ENCODE assay signal across 20 mouse cellular contexts in genomic region chr12:50646857-50647256, GRCm38 (mm10). TPM values are rescaled to one million over a fixed set of nuclear protein-coding genes. Genes with fewer than 3 reads are reported as not detected.
A peak's percentile ranks its signal among the peaks of the same experiment; 100 is the strongest.
DNase-seq lines count a peak whose midpoint lies in the region; ATAC-seq and TF ChIP-seq lines count a peak whose summit lies in the region.
"Had no signal": no experiment of that assay in that cellular context is flagged by ENCODE, and none has a peak within 500 bp of the region (broad histone marks: within the 10 kb centered on the region; RNA-seq: fewer than 3 reads in every experiment).

No protein-coding gene starts in this region.

- no peak for TF ChIP-seq EP300 in liver, postnatal 0 days (IDR thresholded peaks at IDR 0.05; ENCODE audit: low read depth)

- no peak overlapping the region for H3K27ac ChIP-seq in heart, embryonic 11.5 days (ENCODE audit: low read depth, low read length)
- H3K27ac ChIP-seq in liver, postnatal 0 days (ENCODE audit: low read depth) = no peak overlapping the region
- H3K27ac ChIP-seq in forebrain, embryonic 15.5 days (replicated peaks) = no peak overlapping the region
- no peak overlapping the region for H3K27ac ChIP-seq in limb, embryonic 13.5 days
- no peak overlapping the region for H3K27ac ChIP-seq in gastrocnemius, adult 2 months

- no peak for ATAC-seq in heart, embryonic 11.5 days (replicated peaks; ENCODE audit: insufficient number of reproducible peaks, low FRiP score, low TSS enrichment)
- ATAC-seq in liver, postnatal 0 days = no peak
- no peak for ATAC-seq in forebrain, embryonic 15.5 days (replicated peaks)
- no peak for ATAC-seq in limb, embryonic 13.5 days (ENCODE audit: low FRiP score, low read depth)
- ATAC-seq: intestine, postnatal 0 days had no signal

- no peak overlapping the region for H3K9ac ChIP-seq in heart, embryonic 11.5 days (ENCODE audit: low read depth, low read length)
- no peak overlapping the region for H3K9ac ChIP-seq in liver, postnatal 0 days (replicated peaks)
- no peak overlapping the region for H3K9ac ChIP-seq in forebrain, embryonic 15.5 days (replicated peaks)
- H3K9ac ChIP-seq in limb, embryonic 13.5 days = no peak overlapping the region
- H3K9ac ChIP-seq: heart, embryonic 12.5 days had no signal

- peaks cover 11% of the 10 kb centered on the region for H3K4me1 ChIP-seq in heart, embryonic 11.5 days (ENCODE audit: control insufficient read depth, insufficient read depth, low read length)
- no peaks in the 10 kb centered on the region for H3K4me1 ChIP-seq in liver, postnatal 0 days (ENCODE audit: insufficient read depth)
- peaks cover 21% of the 10 kb centered on the region for H3K4me1 ChIP-seq in forebrain, embryonic 15.5 days
- peaks cover 10% of the 10 kb centered on the region; the same call in 1 of the 2 replicates for H3K4me1 ChIP-seq in limb, embryonic 13.5 days

- no peaks in the 10 kb centered on the region for H3K9me3 ChIP-seq in heart, embryonic 11.5 days (replicated peaks; ENCODE audit: control insufficient read depth, low read length)
- no peaks in the 10 kb centered on the region for H3K9me3 ChIP-seq in liver, postnatal 0 days (ENCODE audit: low read length)
- H3K9me3 ChIP-seq in forebrain, embryonic 15.5 days = no peaks in the 10 kb centered on the region
- no peaks in the 10 kb centered on the region for H3K9me3 ChIP-seq in limb, embryonic 13.5 days
- H3K9me3 ChIP-seq: heart, embryonic 12.5 days had no signal

- H3K36me3 ChIP-seq in heart, embryonic 11.5 days (ENCODE audit: control insufficient read depth, insufficient read depth, low read length) = no peaks in the 10 kb centered on the region
- H3K36me3 ChIP-seq in liver, postnatal 0 days (replicated peaks; ENCODE audit: insufficient read depth, low read length) = no peaks in the 10 kb centered on the region
- no peaks in the 10 kb centered on the region for H3K36me3 ChIP-seq in forebrain, embryonic 15.5 days
- no peaks in the 10 kb centered on the region for H3K36me3 ChIP-seq in limb, embryonic 13.5 days
- H3K36me3 ChIP-seq: G1E; heart, embryonic 12.5 days had no signal

- WGBS in heart, embryonic 11.5 days (ENCODE audit: insufficient replicate concordance) = 67% methylated on average over 4 of the region's 4 CpGs
- 72% methylated on average over 4 of the region's 4 CpGs for WGBS in liver, postnatal 0 days (ENCODE audit: insufficient replicate concordance)
- WGBS in forebrain, embryonic 15.5 days = 83% methylated on average over 4 of the region's 4 CpGs
- 91% methylated on average over 4 of the region's 4 CpGs for WGBS in limb, embryonic 13.5 days

- peak overlapping the region; percentile 94 for H3K4me2 ChIP-seq in heart, embryonic 11.5 days
- no peak overlapping the region for H3K4me2 ChIP-seq in liver, postnatal 0 days (ENCODE audit: low read depth, low read length)
- 0 out of 2 replicates have a peak overlapping the region, but pooled peaks have one; percentile 96 for H3K4me2 ChIP-seq in forebrain, embryonic 15.5 days (replicated peaks)
- H3K4me2 ChIP-seq in limb, embryonic 13.5 days (replicated peaks) = peak overlapping the region; percentile 90

- no peaks in the 10 kb centered on the region for H3K27me3 ChIP-seq in heart, embryonic 11.5 days (ENCODE audit: control insufficient read depth, insufficient read depth, low read length)
- peaks cover 24% of the 10 kb centered on the region for H3K27me3 ChIP-seq in liver, postnatal 0 days (ENCODE audit: insufficient read depth, low read length)
- H3K27me3 ChIP-seq in forebrain, embryonic 15.5 days = no peaks in the 10 kb centered on the region
- H3K27me3 ChIP-seq in limb, embryonic 13.5 days = peaks cover 9% of the 10 kb centered on the region
- H3K27me3 ChIP-seq: CH12.LX; heart, embryonic 12.5 days had no signal

- DNase-seq in heart, postnatal 4 days = no peak
- peak; percentile 11 for DNase-seq in liver
- no peak for DNase-seq in liver, postnatal 0 days
- DNase-seq in gastrocnemius, adult 2 months = no peak
- no peak for DNase-seq in c-Kit-positive CD71-positive TER-119-positive erythroid progenitor cells, embryonic 14.5 days (ENCODE audit: low spot score)
- DNase-seq: adrenal gland, adult 2 months; B cell, adult 2 months; cerebellum, adult 11-12 months; cerebellum, postnatal 10 days; kidney, postnatal 25 days; lung, postnatal 10 days had no signal

- intact Hi-C loops in gastrocnemius, adult 2 months (cut with DNase I) = loop anchor here (5.0 kb wide), 1 partner anchor 100 kb away; no protein-coding TSS in a partner anchor

- H3K4me3 ChIP-seq in heart, embryonic 11.5 days (ENCODE audit: low read depth, low read length) = no peak overlapping the region
- no peak overlapping the region for H3K4me3 ChIP-seq in liver, postnatal 0 days (ENCODE audit: low read depth, low read length)
- no peak overlapping the region for H3K4me3 ChIP-seq in forebrain, embryonic 15.5 days
- H3K4me3 ChIP-seq in limb, embryonic 13.5 days = no peak overlapping the region
- no peak overlapping the region for H3K4me3 ChIP-seq in gastrocnemius, adult 2 months

- no peak for TF ChIP-seq CTCF in liver, postnatal 0 days (IDR thresholded peaks at IDR 0.05; ENCODE audit: low read depth)
- TF ChIP-seq CTCF in gastrocnemius, adult 2 months (IDR thresholded peaks at IDR 0.05) = no peak

RNA-seq across cellular contexts. Expression of gene Prkd1, which starts 2.0 kb away (rescaled TPM):
- polyA plus RNA-seq in heart, embryonic 11.5 days (2014; fragmentation: Nextera tagmentation; extraction: Ambion mirVana) = 4.9 and 6.6 TPM in 2 replicates
- 1 to 10 TPM; 9.4 TPM for total RNA-seq in heart, postnatal 4 days (2021)
- polyA plus RNA-seq in liver, postnatal 0 days (2015; fragmentation: Nextera tagmentation; extraction: Ambion mirVana) = 0.09 and 0.17 TPM in 2 replicates
- 6.6 and 7.4 TPM in 2 replicates for polyA plus RNA-seq in forebrain, embryonic 15.5 days (2015; fragmentation: Nextera tagmentation; extraction: Ambion mirVana)
- 5.3 and 5.4 TPM in 2 replicates for polyA plus RNA-seq in limb, embryonic 13.5 days (2015; fragmentation: Nextera tagmentation; extraction: Ambion mirVana)
- total RNA-seq in gastrocnemius, adult 2 months (2021) = 1 to 10 TPM; 2.1 to 2.6 TPM
- total RNA-seq: CH12.LX; megakaryocyte progenitor cell, adult 5-6 weeks; neutrophil, adult 5-6 weeks had no signal
- polyA plus RNA-seq: G1E had no signal
